Mouse (Mus musculus) ES-E14 (cell line): ENCODE measurements around the gene Hist4h4.

ENCODE experiments used
- MAFK ChIP-seq: IDR thresholded peaks from 2 replicates; pipeline ENCODE4 v1.6.1; 2014; ENCODE audit warnings: mild to moderate bottlenecking, low read depth, low read length, inconsistent platforms; ENCODE audit not compliant: insufficient read depth
- ZC3H11A ChIP-seq: IDR thresholded peaks from 2 replicates; pipeline ENCODE4 v1.6.1; 2012; ENCODE audit warnings: low read depth, mild to moderate bottlenecking, inconsistent platforms, low read length, borderline replicate concordance

- TF ChIP-seq MAFK (no peak), ZC3H11A (no peak)
Measured at GRCm38 (mm10) chr6:136844903-136845302, 40.7 kb upstream of the Hist4h4 start.
